Mouse (Mus musculus): ENCODE data around the gene Unc93a.
"Not testable (repeated sequence)": the region's sequence is repeated elsewhere in the genome, so short reads cannot be mapped to it uniquely, and the experiment has no call there.

Unc93a gene

GRCm38 (mm10) chr17:13131710-13132109 lies at the start of gene Unc93a:
Gene Unc93a (minus strand): TSS chr17:13131810.
- CTCF ChIA-PET = not testable (repeated sequence)

DNA sequence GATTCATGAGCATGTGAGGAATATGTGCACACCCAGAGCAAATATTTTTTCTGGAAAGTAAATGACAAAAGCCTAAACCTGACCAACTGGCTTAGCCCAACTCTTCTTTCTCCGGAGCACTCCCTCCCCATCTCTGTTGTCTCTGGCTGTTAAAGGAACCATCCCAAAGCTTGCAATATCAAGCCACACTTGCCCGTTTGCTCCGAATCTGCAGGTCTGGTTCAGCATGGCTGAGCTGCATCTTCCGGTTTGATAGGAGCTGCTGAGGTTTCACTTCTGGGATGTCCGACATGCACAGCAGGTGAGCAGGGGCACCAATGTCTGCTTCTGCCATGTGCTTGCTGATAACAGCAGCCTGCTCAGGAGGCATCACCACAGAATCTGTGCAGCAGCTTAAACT lies 48.9 kb upstream of the Unc93a start:
- CTCF ChIA-PET = not testable (repeated sequence)

DNA sequence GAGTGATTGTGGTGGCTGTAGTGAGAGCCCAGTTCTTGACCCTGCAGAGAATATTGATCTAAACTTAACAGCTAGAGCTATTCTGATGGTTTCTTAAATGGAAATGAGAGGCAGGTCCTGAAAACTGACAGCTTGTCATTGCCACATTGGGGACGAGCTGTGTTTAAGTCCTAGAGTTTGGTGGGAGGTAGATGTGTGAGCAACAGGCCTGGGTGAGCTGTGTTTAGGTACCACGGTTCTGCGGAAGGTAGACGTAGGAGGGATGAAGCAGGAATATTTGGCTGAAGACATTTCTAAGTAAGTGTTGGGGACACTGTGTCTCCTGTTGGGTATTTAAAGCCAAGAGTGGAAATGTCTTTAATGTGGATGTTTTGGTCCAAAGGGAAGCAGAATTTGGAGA lies 47.4 kb upstream of the Unc93a start:
- CTCF ChIA-PET = not testable (repeated sequence)

DNA sequence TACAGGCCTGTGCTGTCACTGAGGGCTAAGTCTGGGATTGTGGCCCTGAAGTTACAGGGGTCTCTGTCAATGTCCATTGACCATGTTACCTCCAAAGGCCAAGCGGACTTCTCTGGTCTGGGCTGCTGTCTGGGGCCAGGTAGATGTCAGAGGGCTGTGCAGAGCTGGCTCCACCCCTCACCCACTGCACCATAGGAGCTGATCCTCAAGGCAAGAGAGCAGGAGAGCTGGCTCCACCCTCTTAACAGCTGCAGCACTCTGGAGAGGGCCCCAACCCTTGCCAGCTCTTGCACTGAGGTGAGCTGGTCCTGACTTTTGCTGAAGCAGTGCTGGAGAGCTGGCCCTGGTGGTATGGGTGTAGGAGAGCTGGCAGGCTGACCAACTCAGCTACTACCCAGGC lies 46.2 kb upstream of the Unc93a start:
- CTCF ChIA-PET = not testable (repeated sequence)

GRCm38 (mm10) chr17:13175609-13176008 lies 44.0 kb upstream of the Unc93a start:
- CTCF ChIA-PET = not testable (repeated sequence)

DNA sequence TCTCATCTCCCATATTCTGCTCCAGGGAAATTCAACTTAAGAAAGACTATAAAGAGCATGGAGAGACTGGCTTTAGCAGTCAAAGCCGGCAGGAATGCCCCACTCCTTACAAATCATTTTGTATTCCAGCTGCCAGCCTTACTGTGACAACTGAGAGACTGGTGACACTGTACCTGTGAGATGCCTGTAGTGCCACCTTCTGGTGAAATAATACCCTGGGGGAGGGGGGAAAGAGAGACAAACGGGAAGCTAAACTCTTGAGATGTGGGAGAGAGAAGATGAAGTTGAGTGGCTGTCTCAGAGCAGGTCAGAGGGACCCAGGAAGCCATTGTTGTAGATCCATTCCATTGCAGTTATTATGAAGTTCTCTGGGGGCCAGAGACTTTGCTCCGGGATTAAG lies 42.4 kb upstream of the Unc93a start:
- CTCF ChIA-PET = not testable (repeated sequence)

DNA sequence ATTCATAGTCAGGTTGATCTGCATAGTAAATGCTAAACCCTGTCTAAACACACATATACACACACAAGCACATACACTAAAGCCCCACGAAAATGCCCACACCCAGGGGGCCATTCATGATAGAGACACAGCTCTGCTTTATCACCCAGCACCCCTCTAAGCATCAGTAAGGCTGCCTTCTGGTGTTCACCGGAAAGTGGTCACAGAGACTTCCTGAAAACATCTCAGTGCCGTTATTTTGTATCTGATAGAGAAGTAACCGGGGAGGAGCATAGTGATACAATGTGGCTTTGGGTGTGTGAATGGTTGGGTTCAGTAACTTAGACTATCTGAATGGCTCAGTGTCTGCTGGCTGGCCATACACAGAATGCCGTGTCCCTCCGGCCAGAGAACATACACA lies 42.0 kb upstream of the Unc93a start:
- CTCF ChIA-PET = not testable (repeated sequence)

GRCm38 (mm10) chr17:13146128-13146527 lies 14.5 kb upstream of the Unc93a start:
- CTCF ChIA-PET = not testable (repeated sequence)

DNA sequence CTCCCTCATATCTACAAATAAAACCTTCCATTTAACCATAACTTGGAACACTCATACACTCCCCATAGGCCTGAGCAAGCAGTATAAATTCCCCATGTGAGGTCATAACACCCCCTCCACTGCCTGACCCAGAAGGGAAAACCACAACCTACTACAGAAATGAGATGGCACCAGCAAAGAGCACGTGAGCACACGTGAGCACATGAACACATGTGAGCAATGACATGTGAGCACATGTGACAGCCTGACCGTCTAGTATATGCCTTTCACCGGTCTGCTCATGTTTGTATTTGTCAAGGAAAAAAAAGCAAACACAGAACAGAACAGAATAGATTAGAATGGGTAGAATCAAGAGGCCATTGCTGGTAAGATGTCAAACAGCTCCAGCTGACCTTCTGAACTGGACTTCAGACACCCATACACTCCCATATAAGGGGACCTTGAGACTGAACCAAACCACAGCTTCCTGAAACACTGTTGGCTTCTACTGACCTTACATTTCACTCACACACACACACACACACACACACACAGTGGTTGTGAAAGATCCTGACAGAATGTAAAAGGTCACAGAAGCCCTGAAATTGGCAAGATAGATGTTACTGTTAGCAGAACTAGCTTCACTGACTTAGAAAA lies 13.1 kb upstream of the Unc93a start:
- CTCF ChIA-PET = not testable (repeated sequence)

DNA sequence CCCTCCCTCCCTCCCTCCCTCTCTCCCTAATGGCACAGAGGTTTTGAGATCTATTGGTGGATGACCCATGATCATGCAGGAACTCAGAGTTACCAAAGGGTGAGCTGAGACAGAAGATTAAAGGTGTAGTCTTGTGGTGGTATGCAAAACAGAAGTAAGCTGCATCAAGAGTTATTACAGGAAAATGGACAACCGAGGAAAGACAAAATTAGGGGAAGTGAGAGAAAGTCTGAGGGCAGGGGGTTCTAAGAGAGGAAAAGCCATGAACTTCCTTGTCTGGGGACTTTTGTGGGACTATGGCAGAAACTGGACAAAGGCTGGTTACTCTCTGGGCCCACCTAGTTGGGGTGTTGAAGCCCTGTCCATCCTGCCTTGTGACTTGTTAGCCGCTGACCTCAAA lies 11.1 kb upstream of the Unc93a start:
- CTCF ChIA-PET = not testable (repeated sequence)

GRCm38 (mm10) chr17:13135356-13135755 lies 3.7 kb upstream of the Unc93a start:
- CTCF ChIA-PET = not testable (repeated sequence)

DNA sequence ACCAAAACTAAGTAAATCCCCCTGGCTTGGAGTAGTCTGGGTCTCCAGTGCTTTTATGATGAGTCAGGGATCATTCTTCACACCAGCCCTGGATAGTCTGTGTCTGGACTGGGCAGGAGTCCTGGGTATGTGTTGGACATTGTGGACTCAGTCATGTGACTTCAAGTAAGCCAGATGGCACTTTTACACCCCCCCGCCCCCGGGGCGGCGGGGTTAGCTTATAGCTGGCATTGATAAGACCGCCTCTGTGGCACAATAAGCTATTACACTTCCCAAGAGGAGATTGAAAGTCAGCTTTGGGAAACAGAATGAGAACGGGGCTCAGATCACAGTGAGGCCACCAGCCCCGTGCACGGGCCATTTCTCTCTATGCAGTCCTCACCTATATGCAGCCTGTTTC lies 742 bp upstream of the Unc93a start:
- CTCF ChIA-PET = not testable (repeated sequence)

- CTCF ChIA-PET = not testable (repeated sequence)
These were observed 1.7 kb downstream of the Unc93a start for GRCm38 (mm10) chr17:13129737-13130465.

DNA sequence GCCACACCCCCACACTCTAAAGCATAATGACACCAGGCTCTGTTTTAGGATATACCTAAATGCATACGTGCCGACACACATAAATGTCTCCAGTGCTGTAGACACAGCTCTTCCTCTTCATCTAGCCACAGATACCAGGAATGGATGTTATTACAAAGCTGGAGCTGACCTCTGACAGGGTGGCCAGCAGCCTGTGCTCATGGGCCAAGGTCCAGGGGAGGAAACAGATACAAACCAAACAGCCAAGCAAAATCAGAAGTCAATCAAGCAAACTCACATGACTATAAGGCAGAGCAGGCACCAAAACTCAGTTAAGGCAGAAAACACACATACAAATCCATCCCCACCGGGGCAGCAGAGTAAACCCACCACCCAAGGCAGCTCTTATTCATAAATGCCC lies 2.3 kb downstream of the Unc93a start:
- CTCF ChIA-PET = not testable (repeated sequence)

DNA sequence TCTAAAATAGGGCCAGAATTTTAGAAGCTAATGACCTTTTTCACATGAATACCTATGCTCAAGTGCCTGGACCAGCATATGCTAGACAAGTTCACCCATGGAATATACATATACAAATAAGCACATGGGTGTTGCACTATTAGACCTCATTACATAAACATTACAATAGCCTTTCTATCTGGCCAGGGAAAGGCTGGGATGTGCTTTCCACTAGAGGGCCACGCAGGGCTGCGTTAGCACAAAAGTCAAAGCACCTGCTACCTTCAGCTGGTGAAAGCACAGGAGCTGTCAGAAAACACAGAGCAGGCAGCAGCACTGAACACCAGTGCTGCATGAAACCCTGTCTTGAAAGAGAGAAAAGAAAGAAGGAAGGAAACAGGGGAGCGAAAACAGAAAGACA lies 7.4 kb downstream of the Unc93a start:
- CTCF ChIA-PET = not testable (repeated sequence)

DNA sequence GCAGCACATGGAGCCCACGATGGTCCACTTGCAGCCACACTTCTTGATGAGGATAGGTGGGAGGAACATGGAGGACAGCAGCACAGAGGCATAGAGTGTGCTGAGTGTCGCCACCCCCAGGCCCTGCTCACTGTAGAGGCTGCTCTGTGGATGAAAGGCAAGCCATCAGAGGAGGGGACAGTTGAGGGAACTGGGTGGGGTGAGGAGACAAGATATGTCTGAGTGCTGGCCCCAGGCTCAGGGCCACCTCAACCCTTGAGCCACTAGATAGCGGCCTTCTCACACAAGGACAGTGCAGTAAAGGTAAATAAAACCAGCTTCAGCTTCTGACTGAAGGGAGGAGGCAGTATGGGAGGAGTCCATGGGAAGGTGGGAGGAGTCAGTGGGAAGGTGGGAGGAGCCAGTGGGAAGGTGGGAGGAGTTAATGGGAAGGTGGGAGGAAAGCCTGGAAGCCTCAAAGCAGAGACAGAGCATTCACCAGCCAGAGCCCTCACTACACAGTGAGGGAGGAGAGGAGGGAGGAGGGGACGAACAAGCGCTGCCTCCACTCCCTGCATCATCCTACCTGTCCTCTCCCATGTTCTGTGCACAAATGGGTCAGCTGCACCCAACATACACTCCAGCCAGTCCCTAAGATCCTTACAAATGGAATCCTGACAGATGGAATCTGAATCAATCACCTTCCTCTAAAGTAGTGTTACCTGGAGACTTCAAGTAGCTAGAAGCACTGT lies 8.1 kb downstream of the Unc93a start:
- CTCF ChIA-PET = not testable (repeated sequence)

DNA sequence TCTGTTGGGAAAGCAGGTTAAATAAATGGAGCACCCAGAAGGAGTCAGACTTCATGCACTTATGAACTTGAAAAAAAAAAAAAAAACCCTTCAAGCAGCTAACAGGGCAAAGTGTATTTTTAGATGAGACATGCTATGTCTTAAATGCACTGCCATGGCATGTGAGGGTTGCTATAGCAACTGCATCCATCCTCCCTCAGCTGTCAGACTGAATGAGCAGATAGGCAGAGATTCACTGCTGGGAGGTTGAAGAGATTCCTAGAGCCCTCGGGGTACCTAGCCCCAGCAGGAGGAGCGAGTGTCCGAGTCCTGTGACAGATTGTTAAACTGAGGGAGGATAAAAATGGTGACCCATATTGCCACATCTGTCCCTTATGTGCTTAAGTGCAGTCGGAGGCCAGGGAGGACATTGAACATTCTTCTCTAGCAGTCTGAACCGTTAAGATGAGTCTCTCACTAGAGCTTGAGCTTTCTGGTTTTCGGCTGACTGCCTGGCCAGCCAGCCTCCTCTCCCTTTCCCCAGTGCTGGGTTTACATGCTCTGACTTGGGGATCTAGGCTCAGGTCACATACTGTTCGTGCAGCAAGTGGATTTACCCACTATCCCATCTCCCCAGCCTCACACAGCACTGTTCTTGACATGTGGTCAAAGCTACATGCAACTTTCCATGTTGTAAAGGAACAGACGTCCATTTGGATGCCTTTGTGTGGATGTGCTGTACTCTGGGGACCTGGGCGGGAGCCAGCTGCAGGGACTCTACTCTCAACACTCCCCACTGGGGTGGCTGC lies 18.9 kb downstream of the Unc93a start:
- CTCF ChIA-PET = not testable (repeated sequence)

GRCm38 (mm10) chr17:13106563-13106962 lies 25.0 kb downstream of the Unc93a start:
- CTCF ChIA-PET = not testable (repeated sequence)

GRCm38 (mm10) chr17:13092960-13093359 lies 38.6 kb downstream of the Unc93a start:
- CTCF ChIA-PET = not testable (repeated sequence)

DNA sequence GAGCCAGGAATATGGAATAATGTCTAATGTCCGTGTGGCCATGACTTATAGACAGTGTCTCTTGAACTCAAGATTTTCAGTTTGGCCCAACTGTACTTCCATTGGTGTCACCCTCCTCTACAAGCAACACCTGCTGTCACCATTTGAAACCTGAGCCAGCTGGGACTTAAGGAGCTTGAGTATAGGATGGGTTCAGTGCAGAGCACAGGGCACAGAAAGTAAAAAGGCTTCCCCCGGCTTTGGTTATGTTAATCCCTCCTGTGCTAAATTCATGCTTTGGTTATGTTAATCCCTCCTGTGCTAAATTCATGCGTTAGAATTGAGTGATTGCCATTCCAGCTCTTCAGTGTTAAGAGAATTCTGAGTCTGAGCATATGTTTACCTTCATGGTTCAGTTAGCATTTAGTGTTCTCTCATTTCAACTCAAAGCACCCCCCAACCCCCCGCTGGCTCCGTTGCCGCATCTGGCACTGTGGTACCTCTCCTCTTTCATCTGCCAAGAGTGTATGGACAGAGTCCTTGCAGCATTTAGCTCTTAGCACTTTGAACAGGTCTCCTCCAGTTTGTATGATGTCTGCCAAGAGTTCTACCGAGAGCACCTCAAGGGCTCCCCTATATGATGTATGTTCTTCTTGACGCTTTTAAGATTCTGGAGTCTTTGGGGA lies 39.4 kb downstream of the Unc93a start:
- CTCF ChIA-PET = not testable (repeated sequence)

DNA sequence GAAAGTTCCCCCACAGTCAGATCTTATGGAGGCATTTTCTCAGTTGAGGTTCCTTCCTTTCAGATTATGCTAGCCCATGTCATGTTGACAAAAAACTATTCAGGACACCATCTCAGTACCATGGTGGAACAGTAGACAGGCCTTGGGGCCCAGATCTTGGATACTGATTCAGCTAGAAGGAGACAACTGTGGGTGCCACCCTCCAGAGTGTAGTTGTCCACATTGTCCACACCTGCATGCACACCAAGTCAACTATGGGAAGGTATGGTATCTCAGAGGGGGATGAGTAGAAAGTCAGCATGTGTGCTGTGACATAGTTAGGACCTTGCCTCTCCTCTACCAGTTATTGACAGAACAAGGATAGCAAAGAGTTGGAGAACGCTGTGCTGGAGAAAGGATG lies 40.1 kb downstream of the Unc93a start:
- CTCF ChIA-PET = not testable (repeated sequence)

GRCm38 (mm10) chr17:13069227-13069626 lies 62.4 kb downstream of the Unc93a start:
- CTCF ChIA-PET = not testable (repeated sequence)
